Mouse (Mus musculus) heart, adult 11 months (tissue): ENCODE results near the gene Mrpl21.

Experiments
- DNase-seq: peaks from one replicate; pipeline ENCODE4 v3.0.0; 2022

The Mrpl21 gene

DNA sequence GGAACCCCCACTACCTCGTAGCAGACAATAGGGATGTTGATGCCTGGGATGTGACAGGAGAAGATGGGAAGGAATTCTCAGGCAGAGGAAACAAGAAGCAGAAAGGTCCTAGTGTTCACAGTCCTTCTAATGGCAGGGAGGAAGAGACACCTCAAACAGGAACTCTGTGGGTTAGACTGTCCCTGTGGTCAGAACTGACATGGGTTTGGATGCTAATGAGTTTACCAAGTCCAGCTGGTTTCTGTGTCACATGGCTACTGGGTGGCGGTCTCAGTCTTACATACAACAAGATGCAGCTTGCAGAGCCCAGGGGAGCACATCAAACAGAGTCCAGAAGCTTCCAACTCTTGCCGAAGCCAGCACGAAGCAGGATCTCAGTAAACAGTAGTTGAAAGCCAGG lies 21.3 kb downstream of the Mrpl21 start:
- DNase-seq = no peak

GRCm38 (mm10) chr19:3307175-3307949 lies 24.7 kb downstream of the Mrpl21 start:
- no peak for DNase-seq

DNA sequence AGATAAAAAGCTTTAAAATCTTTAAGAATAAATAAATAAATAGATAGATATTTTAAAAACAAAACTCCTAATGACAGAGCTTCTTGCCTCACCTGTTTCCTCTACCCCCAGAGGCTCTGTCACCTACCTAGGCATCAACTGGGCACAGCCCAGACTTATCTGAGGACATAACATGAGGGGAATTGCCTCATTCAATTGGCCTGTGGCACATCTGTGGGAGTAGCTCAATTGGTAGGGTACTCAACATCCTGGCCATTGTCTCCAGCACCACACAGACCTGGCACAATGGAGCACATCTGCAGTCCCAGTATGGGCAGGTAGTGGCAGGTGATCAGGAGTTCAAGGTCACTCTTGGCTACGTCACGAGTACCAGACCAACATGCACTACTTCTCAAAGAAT lies 36.6 kb downstream of the Mrpl21 start:
- DNase-seq = no peak

- no peak for DNase-seq
Measured at GRCm38 (mm10) chr19:3320086-3320485, 37.4 kb downstream of the Mrpl21 start.

GRCm38 (mm10) chr19:3320801-3321200 lies 38.1 kb downstream of the Mrpl21 start:
- no peak for DNase-seq

- DNase-seq = peak; percentile 99
Measured at GRCm38 (mm10) chr19:3321617-3322016, 38.9 kb downstream of the Mrpl21 start.

- peak; percentile 98 for DNase-seq
Measured at GRCm38 (mm10) chr19:3322261-3322969, 39.7 kb downstream of the Mrpl21 start, which contains the start of gene Cpt1a. Gene Cpt1a, plus strand, starts transcription at chr19:3322334.

GRCm38 (mm10) chr19:3323201-3323621 lies 40.5 kb downstream of the Mrpl21 start:
- DNase-seq = peak; percentile 99

- peak; percentile 99 for DNase-seq
Measured at GRCm38 (mm10) chr19:3323753-3324270, 41.1 kb downstream of the Mrpl21 start.

DNA sequence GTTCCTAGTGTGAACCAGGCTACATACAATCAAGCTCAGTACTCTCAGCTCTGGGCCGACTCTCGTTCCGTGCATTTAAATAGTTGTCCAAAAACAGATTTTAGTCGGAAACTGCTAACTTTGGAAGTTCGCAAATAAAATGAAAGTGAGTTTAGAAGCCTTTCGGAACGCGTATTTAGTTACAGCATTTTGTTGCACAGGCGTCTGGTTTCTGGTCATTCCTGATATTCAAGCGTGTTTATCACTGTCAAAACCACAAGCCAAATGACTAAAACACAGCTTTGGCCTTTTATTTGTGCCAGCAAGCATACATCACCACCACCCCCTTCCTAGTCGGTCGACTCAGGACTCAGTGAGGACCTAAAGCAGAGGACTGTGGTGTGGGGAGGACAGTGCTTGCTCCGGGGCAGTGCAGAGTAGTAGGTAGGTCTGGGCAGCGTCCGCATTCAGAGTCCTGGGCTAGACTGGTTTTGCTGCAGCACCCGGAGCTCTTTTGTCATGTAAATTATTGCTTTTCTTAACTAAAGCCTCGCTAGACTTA lies 41.6 kb downstream of the Mrpl21 start:
- peak; percentile 95 for DNase-seq

GRCm38 (mm10) chr19:3324931-3325711 lies 42.4 kb downstream of the Mrpl21 start:
- peak; percentile 100 for DNase-seq

GRCm38 (mm10) chr19:3325771-3326478 lies 43.2 kb downstream of the Mrpl21 start:
- DNase-seq = peak; percentile 93

DNA sequence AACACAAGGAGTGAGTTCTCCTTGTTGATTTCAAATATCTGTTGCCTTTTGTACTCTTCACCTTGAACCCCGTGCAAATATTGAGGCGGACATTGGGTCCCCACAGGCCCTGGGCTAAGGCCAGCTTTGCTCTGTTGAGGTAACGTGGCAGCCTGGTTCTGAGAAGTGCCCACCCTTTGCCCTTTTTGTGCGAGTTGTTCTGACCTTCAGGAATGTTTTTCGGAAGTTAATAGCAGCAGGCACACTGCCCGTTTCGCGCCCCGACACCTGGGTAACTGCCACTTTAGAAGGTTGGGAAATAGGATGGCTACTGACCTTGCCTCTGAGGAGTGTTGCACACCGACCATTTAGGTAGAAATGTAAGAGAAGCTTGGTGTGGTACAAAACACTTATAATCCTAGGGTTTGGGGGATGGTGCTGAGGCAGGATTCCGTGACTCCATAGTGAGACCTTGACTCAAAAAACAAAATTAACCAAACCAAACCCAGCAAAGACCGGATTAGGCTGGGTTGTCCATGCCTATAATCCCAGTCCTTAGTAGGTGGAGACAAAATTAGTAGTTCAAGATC lies 43.9 kb downstream of the Mrpl21 start:
- peak; percentile 90 for DNase-seq

GRCm38 (mm10) chr19:3333247-3333646 lies 50.5 kb downstream of the Mrpl21 start:
- DNase-seq = peak; percentile 96

GRCm38 (mm10) chr19:3333694-3334515 lies 51.2 kb downstream of the Mrpl21 start:
- peak; percentile 92 for DNase-seq

GRCm38 (mm10) chr19:3334550-3334949 lies 51.8 kb downstream of the Mrpl21 start:
- no peak for DNase-seq

DNA sequence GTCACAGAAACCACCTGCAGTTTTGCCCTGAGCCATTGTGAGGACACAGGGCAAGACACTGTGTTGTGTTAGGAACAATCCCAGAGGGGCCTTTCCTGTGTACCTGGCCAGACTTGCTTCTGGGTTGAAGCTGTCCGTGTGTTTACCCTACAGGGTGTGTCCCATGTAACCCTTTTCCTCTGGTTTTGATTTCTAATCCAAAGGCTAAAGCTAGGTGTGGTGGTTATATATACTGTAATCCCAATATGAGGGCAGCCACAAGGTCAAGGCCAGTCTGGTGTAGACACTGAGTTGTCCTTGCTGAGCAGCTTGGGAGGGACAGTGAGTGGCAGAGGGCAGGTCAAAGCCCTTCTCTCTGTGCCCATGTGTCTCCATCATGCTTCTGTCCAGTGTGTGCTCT lies 53.2 kb downstream of the Mrpl21 start:
- no peak for DNase-seq

DNA sequence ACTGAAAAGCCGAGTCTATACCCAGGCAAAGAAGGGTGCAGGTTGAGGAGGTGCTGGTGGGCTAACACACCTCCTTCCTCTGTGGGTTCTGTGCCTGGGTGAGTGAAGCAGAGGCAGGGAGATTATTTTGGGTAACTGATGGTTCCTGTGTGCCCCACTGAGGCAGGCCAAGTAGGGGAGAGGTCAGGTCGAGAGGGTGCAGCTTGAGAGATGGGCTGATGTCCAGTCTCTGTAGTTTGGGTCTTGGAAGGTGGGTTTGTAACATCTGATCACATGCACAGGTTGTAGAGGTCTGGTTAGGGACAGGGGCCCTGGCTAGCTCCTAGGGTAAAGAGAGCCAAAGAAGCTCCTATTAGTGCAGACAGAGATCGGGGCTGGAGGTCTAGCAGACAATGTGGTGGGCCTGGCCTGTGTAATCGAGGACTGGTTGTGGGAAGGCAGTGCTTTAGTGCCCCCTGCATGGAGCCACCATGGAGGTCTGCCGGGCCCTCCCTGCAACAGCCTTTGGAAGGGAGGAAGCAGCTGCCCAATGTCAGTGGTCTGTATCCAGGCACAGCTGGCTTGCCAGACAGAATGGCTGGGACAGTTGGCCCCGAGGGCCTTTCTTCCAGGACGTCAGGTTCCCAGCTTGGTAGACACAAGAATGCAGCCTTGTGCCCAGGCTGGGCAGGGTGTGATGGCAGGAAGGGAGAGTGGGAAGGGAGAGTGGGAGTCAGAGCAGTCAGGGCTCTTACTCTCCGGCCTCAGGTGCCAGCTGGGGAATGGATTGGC lies 54.0 kb downstream of the Mrpl21 start:
- peak; percentile 96 for DNase-seq

- no peak for DNase-seq
Measured at GRCm38 (mm10) chr19:3339187-3339586, 56.5 kb downstream of the Mrpl21 start.

GRCm38 (mm10) chr19:3341021-3341420 lies 58.3 kb downstream of the Mrpl21 start:
- DNase-seq = no peak
